Mouse (Mus musculus) cerebellum, adult (tissue): Measurements from ENCODE around the gene Clec11a.

Experiments
- ATAC-seq: cut with Nextera tagmentation; 2 replicates; pipeline ENCODE4 v1.9.2; 2017; ENCODE audit warnings: mild to moderate bottlenecking, moderate library complexity, mixed read lengths; ENCODE audit not compliant: insufficient number of reproducible peaks, low FRiP score, low TSS enrichment

Gene Clec11a

DNA sequence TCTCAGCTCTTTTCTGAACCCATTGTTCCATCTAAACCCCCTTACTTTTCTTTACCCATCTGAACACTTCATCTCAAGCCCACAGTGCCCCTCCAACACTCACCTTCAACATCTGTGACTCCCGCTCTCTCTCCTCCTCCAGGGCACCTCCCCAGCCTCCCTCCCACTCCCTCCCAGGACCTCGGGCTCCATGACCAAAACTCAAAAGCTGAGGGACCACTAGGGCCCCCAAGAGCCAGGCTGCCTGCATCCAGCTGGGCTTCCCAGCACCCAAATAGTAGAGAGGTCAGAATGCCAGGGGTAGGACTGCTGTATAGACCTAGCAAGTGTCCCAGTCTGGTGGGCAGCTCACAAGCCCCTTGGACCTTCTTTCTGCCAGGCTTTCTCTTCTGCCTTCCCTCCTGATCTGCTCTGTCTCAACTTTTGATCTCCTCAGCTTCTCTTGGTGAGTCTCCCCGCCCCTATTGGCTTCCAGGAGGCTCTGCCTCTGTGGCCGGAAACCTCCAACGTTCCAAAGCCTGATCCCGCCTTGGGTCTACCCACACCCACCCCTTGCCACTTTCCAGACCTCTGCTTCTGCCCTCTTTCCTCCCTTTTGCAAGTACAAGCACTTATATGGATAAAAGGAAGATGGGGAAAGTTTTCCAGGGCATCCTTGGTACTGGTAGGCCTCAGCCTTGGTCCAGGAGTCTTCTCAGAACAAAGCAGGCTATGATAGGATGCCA, at the start of gene Clec11a:
Clec11a (minus strand) TSS at position 387 of the 725 bp plus-strand sequence.
- no peak for ATAC-seq

DNA sequence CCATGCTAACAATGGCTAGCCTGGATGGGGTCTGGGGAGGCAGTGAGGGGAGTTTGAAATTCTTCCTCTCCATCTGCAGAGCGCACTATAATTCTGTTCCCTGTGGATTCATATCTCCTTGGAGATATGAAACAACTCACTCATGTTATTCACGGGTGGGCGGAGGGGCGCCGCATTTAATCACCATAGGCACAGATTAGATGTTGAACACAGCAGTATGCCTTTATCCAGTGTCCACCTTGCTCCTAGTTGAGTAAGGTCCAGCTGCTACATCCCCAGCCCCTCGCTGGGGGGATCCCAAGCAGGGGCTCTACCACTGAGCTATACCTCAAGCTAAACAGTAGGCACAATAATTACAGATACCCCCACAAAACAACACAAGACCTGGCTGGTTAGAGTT, 48.7 kb upstream of the Clec11a start:
- ATAC-seq = no peak

DNA sequence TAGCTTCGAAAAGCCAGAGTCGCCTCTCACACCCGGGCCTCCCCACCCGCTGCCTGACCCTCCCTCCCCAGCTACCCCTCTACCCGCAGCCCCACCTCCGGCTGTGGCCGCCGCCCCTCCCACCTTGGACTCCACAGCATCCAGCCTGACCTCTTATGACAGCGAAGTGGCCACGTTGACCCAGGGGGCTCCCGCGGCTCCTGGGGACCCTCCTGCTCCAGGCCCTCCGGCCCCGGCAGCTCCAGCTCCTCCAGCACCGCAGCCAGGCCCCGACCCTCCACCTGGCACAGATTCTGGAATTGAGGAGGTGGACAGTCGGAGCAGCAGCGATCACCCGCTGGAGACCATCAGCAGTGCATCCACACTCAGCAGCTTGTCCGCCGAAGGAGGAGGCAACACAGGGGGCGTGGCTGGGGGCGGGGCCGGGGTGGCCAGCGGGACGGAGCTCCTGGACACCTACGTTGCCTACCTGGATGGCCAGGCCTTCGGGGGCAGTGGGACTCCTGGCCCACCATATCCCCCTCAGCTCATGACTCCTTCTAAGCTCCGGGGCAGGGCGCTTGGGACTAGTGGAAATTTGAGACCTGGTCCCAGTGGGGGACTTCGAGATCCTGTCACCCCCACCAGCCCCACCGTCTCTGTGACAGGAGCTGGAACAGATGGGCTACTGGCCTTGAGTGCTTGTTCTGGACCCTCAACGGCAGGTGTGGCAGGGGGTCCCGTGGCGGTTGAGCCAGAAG, 47.1 kb upstream of the Clec11a start:
- ATAC-seq = no peak

DNA sequence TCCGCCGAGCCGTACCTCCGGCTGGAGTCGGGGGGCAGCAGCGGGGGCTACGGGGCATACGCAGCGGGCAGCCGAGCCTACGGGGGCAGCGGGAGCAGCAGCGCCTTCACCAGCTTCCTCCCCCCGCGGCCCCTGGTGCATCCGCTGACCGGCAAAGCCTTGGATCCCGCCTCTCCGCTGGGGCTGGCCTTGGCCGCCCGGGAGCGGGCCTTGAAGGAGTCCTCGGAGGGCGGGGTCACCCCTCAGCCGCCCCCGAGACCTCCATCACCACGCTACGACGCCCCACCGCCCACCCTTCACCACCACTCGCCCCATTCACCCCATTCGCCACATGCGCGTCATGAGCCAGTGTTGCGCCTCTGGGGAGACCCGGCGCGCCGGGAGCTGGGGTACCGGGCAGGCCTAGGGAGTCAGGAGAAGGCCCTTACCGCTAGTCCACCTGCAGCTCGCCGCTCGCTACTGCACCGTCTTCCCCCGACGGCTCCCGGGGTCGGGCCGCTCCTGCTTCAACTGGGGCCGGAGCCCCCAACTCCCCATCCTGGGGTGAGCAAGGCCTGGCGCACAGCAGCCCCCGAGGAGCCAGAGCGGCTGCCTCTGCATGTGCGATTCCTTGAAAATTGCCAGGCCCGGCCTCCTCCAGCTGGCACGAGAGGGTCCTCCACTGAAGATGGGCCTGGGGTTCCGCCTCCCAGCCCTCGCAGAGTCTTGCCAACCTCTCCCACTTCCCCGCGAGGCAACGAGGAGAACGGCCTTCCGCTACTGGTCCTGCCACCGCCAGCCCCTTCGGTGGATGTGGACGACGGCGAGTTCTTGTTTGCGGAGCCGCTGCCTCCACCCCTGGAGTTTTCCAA, 46.3 kb upstream of the Clec11a start:
- ATAC-seq = no peak

DNA sequence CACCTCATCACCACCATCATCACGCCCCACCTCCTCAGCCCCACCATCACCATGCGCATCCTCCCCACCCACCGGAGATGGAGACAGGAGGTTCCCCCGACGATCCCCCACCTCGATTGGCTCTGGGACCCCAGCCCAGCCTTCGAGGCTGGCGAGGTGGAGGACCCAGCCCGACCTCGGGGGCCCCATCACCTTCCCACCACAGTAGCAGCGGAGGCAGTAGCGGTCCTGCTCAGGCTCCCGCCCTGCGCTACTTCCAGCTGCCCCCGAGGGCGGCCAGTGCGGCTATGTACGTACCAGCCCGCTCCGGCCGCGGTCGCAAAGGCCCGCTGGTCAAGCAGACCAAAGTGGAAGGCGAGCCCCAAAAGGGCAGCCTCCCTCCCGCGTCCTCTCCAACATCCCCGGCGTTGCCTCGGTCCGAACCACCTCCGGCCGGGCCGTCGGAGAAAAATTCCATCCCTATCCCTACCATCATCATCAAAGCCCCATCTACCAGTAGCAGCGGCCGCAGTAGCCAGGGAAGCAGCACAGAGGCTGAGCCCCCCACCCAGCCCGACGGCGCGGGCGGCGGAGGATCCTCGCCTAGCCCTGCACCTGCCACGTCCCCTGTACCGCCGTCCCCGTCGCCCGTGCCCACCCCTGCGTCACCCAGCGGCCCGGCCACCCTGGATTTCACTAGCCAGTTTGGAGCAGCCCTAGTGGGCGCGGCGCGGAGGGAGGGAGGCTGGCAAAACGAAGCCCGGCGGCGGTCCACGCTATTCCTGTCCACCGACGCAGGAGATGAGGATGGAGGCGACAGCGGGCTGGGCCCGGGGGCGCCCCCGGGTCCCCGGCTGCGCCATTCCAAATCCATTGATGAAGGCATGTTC, 45.4 kb upstream of the Clec11a start:
- ATAC-seq = no peak

DNA sequence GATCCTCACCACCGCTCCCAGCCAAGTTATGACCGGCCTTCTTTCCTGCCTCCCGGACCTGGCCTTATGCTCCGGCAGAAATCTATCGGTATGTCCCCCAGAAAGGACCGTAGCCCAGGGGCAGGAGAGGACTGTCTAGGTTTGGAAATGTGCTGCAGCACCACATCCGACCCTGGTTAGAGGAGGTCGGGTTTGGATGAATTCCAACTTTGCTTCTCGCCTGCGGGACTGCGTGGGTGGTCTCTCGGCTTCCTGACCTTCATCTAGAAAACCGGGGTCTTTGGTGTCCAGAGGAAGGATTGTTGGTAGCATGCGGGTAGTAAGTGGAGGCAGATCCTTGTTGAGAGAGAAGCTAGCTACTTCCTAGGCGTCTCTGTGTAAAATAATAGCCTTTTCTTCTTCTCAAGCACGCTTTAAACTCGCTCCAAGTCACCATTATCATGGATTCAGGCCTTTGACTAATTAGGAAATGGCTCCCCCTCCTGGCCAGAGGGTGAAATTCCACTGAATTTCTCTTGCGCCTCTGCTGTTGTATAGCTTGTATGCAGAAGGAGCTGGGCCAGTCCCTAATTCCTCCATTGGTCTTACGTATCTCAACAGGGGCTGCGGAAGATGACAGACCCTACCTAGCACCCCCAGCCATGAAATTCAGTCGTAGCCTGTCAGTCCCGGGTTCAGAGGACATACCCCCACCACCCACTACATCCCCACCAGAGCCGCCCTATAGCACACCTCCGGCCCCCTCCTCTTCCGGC, 44.4 kb upstream of the Clec11a start:
- peak; percentile 20; the same call in 1 of the 2 replicates for ATAC-seq

DNA sequence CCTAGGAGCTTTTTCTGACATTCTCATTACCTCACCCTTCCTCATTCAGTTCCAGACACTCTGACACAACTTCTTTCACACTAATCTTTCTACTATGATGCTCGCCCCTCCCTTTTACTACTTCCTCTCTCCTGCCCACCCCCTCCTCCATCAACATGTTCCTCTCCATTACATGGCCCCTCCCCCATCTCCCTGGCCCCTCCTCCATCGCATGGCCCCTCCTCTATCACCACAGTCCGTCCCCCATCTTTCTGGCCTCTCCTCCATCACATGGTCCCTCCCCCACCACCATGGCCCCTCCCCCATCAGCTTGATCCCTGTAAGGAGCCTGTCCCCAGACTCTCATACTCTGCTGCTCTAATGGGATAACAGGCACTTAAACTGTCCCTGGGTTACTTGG, 42.3 kb upstream of the Clec11a start:
- no peak for ATAC-seq

DNA sequence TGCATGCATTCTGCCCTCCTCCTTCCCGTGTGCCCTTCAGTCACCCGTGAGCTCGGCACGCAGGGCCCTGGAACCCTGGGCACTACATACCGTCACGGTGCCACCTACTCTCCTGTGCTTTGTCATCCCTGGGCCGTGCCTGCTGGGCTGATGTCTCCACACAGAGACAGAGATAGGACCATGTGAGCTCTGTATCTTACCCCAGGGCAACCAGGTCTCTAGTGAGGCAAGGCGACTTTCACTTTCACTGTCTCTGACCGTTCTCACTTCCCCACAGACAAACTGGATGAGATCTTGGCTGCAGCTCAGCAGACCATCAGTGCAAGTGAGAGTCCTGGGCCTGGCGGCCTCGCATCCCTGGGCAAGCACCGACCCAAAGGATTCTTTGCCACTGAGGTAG, 37.9 kb upstream of the Clec11a start:
- no peak for ATAC-seq

DNA sequence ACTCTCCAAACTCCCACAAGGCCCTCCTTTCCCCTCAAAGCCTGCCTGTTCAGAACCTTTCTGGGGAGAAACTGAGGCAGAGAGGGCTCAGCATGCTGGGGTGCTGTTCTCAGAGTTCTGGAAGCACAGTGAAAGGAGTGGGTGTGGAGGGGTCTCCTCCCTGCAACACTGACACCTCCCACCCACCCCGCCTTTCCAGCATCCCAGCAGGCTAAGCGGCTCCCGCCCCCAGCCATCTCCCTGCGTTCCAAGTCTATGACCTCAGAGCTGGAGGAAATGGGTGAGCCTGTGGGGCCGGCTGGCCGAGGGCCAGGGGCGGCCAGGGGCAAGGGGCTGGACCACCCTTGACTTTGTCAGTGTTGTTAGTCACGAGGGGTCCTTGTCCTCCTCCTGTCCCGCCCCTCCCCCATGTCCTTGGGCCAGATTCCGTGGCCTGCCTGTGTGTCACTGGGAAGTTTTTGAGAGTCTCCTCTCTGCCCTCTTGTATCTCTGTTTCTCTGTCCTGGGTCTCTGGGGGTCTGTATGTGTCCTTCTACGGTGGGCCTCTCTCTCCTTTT, 36.8 kb upstream of the Clec11a start:
- no peak for ATAC-seq

DNA sequence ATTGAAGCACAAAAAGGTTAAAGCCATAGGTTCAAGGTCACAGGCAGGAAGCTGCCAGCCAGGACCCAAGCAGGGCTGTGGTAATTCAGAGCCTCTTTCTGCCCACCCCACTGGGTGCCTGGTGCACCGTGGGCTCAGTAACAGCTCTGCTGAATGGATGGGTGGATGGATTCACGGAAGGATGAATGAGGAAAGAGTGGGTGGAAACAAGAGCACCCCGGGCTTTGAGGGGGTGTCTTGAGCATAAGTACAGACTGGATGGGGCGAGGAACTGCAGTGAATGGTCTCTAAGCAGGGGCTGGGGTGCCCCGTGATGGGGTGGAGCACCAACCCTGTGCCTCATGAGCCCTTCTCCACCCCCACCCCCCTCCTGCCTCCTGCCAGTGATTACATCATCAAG, 35.0 kb upstream of the Clec11a start:
- ATAC-seq = no peak

DNA sequence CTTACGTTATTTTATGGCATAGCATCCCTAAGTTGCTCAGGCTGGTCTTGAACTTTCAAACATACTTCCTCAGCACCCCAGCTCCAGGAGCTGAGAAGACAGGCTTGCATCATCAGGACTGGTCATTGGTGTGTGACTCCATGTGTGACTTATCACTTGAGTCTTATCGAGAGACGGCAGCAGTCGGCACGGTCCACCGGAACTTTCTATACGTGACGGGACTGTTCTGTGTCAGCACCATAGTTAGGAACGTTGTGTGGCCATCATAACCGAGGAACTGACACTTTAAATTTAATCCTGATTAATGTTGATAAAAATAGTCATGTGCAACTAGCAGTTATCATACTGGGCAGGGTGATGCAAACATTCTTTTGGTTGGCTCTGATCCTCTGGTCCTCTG, 34.4 kb upstream of the Clec11a start:
- no peak for ATAC-seq

DNA sequence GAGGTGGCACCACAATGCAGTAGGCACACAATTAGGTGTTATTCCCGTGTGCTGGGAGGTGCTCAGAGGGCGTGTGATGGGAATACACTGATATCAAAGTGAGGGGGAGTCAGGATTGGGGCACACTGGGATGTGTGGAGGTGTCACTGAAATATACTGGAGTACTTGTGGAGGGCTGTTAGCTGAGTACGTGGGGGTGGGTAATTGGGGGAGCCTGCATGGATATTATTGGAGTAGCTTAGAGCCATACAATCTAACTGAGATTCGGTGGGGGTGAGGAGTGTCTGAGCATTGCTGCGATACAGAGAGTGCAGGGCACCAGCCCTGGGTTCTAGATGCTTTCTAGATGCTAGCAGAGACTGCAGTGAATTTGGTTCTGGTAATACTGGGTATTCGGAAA, 33.5 kb upstream of the Clec11a start:
- no peak for ATAC-seq

DNA sequence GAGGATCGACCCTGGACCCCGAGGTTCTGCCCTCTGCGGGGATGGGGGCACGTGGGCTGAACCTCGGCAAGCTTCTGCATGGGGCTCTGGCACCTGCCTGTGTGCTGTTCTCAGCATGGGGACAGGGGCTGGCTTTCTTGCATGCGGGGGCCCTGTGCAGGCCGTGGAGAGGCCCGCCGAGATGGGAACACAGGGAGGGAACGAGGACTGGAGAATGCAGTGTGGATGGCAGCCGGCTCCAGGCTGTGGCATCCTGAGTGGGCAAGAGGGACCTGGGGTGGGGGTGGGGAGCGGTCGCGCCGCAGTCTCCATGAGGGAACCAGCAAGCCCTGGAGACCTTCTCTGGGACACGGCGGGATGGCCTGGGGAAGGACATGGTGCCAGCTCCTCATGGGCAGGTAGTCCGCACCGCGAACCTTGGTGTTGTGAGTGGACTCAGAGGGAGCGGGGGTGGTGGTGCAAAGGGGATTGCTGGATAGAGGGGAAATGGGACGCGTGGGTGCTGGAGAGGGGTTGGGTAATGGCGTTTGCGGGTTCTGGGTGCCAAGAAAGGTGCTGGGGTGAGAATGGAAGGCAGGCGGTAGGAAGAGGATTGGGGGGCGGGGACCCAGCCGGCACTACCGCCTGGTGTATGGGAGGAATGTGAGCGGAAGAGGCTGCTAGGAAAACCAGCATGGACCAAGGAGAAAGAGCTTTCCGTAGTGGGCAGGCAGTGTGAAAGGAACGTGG, 30.6 kb upstream of the Clec11a start:
- ATAC-seq = 0 out of 2 replicates have a peak, but pooled peaks have one; percentile 16

DNA sequence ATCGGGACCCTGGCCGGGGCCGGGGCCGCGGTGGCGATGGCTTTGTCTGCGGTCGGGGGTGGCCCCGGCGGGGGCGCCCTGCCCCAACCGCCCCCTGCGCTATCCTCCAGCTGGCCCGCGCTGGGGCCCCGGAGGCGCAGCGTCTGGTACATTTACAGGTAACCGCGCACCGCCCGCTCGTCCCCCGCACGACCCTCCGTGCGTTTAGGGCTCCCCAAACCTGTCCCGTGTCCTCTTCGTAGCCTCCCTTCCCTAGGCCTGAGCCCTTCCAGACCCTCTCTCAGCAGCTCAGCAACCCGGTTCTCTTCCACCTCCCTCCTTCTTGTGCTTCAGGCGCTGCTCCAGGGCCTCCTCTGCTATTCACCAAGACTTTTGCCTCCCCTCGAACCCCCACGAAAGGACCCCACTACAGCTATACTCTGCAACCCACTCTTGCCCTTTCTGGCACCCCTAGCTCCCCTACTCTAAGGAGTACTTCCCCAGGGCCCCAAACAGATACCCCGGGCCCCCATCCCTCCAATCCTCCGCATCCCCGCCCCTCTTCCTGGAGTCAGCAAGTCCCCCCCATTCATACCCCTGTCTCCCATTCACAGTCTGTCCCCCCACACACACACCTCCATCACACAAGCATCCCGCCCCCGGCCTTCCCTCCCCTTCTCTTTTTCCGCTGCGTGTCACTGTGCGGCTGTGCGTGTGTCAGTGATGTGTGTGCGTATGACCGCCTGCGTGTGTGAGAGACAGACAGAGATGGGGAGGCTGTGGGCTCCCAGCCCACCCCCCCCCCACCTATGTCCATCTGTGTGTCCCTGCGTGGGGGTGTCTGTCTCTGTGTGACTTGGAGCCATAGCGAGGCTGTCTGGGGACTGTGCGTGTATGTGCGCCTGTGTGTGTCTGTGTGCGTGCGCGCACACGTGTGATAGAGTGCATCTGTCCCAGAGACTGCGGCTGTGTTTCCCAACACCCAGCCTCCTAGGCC, 29.6 kb upstream of the Clec11a start:
- peak; percentile 57; the same call in 1 of the 2 replicates for ATAC-seq

DNA sequence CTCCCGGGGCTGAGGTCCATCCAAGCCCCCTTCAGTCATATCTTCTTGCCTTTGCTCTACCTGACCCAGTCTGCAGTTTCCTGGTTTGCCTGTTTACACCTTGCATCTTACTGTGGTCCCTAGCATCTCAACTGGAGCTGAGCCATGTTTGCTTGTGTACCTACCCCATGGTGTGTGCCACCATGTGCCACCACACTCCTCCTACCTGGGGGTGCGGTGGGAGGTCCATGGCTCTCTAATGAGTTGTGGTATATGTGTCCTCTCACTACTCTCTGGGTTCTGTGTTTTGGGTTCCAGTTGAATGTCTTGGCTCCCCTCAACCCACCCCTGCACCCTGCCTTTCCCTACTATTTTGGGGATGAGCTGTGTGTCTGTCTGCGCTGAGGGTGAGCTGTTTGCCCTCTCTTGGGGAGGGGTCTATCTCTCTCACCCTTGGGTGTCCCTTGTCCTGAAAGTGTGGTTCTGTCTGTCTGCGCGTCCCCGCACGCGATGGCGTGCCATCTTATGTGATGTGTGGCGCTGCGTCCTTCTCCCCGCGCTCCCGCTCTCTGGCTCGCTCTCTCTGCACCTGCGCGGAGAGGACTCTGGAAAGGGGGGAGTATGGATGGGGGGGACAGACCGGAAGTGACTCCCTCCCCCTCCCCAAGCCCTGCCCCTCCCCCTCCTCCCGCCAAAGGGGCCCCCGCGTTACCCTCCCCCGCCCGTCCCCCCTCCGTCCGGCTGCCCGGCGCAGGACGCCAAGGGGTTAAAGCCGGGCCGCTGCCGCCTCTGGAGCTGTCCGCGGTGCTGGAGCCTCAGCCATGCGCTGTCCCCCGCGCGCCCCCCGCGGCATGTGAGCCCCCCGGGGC, 28.6 kb upstream of the Clec11a start:
- peak; percentile 47; the same call in 1 of the 2 replicates for ATAC-seq

DNA sequence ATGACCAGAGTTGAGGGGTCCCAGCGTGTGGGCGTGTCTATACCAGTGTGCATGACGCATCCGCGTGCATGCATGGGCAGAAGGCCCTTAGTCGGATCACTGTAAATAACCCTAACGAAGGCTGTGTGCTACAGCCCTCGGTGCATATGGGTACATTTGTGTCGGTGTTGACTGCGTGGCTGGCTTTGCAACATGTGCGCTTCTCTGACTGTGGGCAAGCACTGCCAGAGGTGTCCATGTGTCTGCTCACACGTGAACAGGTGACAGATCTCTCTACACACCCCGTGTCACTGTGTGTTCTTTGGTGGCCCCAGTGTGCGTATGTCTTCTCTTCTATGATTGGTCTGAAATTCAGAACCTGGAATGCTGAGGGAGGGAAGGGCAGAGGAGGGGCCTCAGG, 27.4 kb upstream of the Clec11a start:
- ATAC-seq = no peak
